Mouse (Mus musculus) right cerebral cortex, postnatal 10 days (tissue): ENCODE data around the gene Pitpna.

Experiments used
- DNase-seq, 2 experiments: peaks; one replicate each; pipeline ENCODE4 v3.0.0; 2021; ENCODE audit warnings: low spot score in 2 of 2

The Pitpna gene

GRCm38 (mm10) chr11:75657841-75658240 is 69.9 kb downstream of the Pitpna start:
- DNase-seq, result no peak

GRCm38 (mm10) chr11:75658311-75658710 is 70.4 kb downstream of the Pitpna start:
- no peak for DNase-seq

- DNase-seq, result no peak
Measured at GRCm38 (mm10) chr11:75658996-75659750, 71.3 kb downstream of the Pitpna start.

GRCm38 (mm10) chr11:75660081-75660590 is 72.2 kb downstream of the Pitpna start:
- peak in 1 of 2 experiments; percentile 22 for DNase-seq

GRCm38 (mm10) chr11:75660941-75661800 is 73.3 kb downstream of the Pitpna start:
- DNase-seq, result no peak

- DNase-seq, result no peak
Measured at GRCm38 (mm10) chr11:75662131-75662530, 74.2 kb downstream of the Pitpna start.

- no peak for DNase-seq
Measured at GRCm38 (mm10) chr11:75666296-75666695, 78.4 kb downstream of the Pitpna start.

GRCm38 (mm10) chr11:75668621-75669020 is 80.7 kb downstream of the Pitpna start:
- no peak for DNase-seq

GRCm38 (mm10) chr11:75669176-75669852 is 81.4 kb downstream of the Pitpna start:
- no peak for DNase-seq

- DNase-seq, result no peak
Measured at GRCm38 (mm10) chr11:75669853-75670200, 81.9 kb downstream of the Pitpna start.

GRCm38 (mm10) chr11:75671426-75672180 is 83.7 kb downstream of the Pitpna start:
- DNase-seq, result no peak

GRCm38 (mm10) chr11:75673411-75673810 is 85.5 kb downstream of the Pitpna start:
- no peak for DNase-seq

- no peak for DNase-seq
Measured at GRCm38 (mm10) chr11:75674875-75675274, 87.0 kb downstream of the Pitpna start.

- no peak for DNase-seq
Measured at GRCm38 (mm10) chr11:75677881-75678746, 90.2 kb downstream of the Pitpna start.
